Mouse (Mus musculus) neural tube, embryonic 15.5 days (tissue): ENCODE data around the gene Reln. TPM values are rescaled to one million over a fixed set of nuclear protein-coding genes. Genes with fewer than 3 reads are reported as not detected.

Experiments
- ATAC-seq: fragments of 200-750 bp; cut with Nextera tagmentation; 2 replicates; pipeline ENCODE4 v1.8.0; 2017; ENCODE audit warnings: mild to moderate bottlenecking, moderate TSS enrichment, moderate library complexity; ENCODE audit not compliant: low FRiP score
- H3K27ac ChIP-seq: fragments of 300-500 bp; sonication (generic); replicated peaks from 2 replicates; pipeline ENCODE4 v1.5.1; 2015; ENCODE audit warnings: mild to moderate bottlenecking, inconsistent platforms
- H3K27me3 ChIP-seq: fragments of 300-500 bp; sonication (generic); replicated peaks from 2 replicates; pipeline ENCODE4 v1.6.1; 2015; ENCODE audit warnings: inconsistent platforms
- H3K36me3 ChIP-seq: fragments of 300-500 bp; sonication (generic); 2 replicates; pipeline ENCODE4 v1.6.1; 2015; ENCODE audit warnings: inconsistent platforms
- H3K4me1 ChIP-seq: fragments of 300-500 bp; sonication (generic); 2 replicates; pipeline ENCODE4 v1.6.1; 2015; ENCODE audit warnings: inconsistent platforms
- H3K4me2 ChIP-seq: fragments of 300-500 bp; sonication (generic); 2 replicates; pipeline ENCODE4 v1.6.1; 2015; ENCODE audit warnings: inconsistent platforms, mild to moderate bottlenecking, moderate library complexity
- H3K4me3 ChIP-seq: fragments of 300-500 bp; sonication (generic); replicated peaks from 2 replicates; pipeline ENCODE4 v1.5.1; 2015; ENCODE audit warnings: mild to moderate bottlenecking, inconsistent platforms
- H3K9ac ChIP-seq: fragments of 300-500 bp; sonication (generic); replicated peaks from 2 replicates; pipeline ENCODE4 v1.6.1; 2015; ENCODE audit warnings: mild to moderate bottlenecking, inconsistent platforms
- H3K9me3 ChIP-seq: fragments of 300-500 bp; sonication (generic); replicated peaks from 2 replicates; pipeline ENCODE4 v1.6.1; 2016; ENCODE audit warnings: inconsistent platforms
- WGBS: fragments of 180-500 bp; shearing (Covaris S2); methylation state at CpG from one replicate; pipeline ENCODE4 v1.1.7; 2015; ENCODE audit warnings: mixed read lengths; 5-methylcytosine and 5-hydroxymethylcytosine counted together
- polyA plus RNA-seq: library from polyadenylated mRNA; unstranded; fragments of >200 nt; fragmentation: Nextera tagmentation; extraction: Ambion mirVana; gene quantifications from 2 replicates; pipeline ENCODE4 v1.2.1, GENCODE M21; 2015

Reln gene
- polyA plus RNA-seq, 1 experiment from 2014 or later = 50.0 TPM

- 88% methylated on average over 3 of the region's 3 CpGs for WGBS
- no peak overlapping the region for H3K4me2 ChIP-seq
These were observed 363.3 kb downstream of the Reln start for GRCm38 (mm10) chr5:21981216-21981615.

GRCm38 (mm10) chr5:21980544-21980943 lies 364.0 kb downstream of the Reln start:
- ATAC-seq = no peak
- Histone ChIP-seq H3K4me3 (no peak overlapping the region), H3K4me1 (no peaks in the 10 kb centered on the region), H3K27ac (no peak overlapping the region), H3K4me2 (no peak overlapping the region), H3K36me3 (no peaks in the 10 kb centered on the region), H3K27me3 (no peaks in the 10 kb centered on the region), H3K9me3 (no peaks in the 10 kb centered on the region), H3K9ac (no peak overlapping the region)
- WGBS = 89% methylated on average over 3 of the region's 3 CpGs

More at GRCm38 (mm10) chr5:21981216-21981615, 363.3 kb downstream of the Reln start:
- Histone ChIP-seq H3K9ac (no peak overlapping the region), H3K36me3 (no peaks in the 10 kb centered on the region), H3K27me3 (no peaks in the 10 kb centered on the region), H3K4me3 (no peak overlapping the region), H3K4me1 (no peaks in the 10 kb centered on the region), H3K9me3 (no peaks in the 10 kb centered on the region), H3K27ac (no peak overlapping the region)
- no peak for ATAC-seq

GRCm38 (mm10) chr5:21973266-21974010 lies 371.1 kb downstream of the Reln start:
- no peaks in the 10 kb centered on the region for H3K36me3 ChIP-seq
- H3K27me3 ChIP-seq = no peaks in the 10 kb centered on the region
- no peak overlapping the region for H3K4me2 ChIP-seq
- no peak overlapping the region for H3K27ac ChIP-seq
- no peak overlapping the region for H3K9ac ChIP-seq
- H3K4me3 ChIP-seq = no peak overlapping the region
- H3K9me3 ChIP-seq = no peaks in the 10 kb centered on the region
- WGBS = 28% methylated on average over 5 of the region's 5 CpGs
- no peaks in the 10 kb centered on the region for H3K4me1 ChIP-seq
- no peak for ATAC-seq

- 95% methylated on average over 1 of the region's 1 CpGs for WGBS
- H3K27ac ChIP-seq = no peak overlapping the region
- no peak overlapping the region for H3K4me2 ChIP-seq
- ATAC-seq = no peak
- H3K4me3 ChIP-seq = no peak overlapping the region
- no peaks in the 10 kb centered on the region for H3K36me3 ChIP-seq
- no peak overlapping the region for H3K9ac ChIP-seq
- no peaks in the 10 kb centered on the region for H3K27me3 ChIP-seq
- no peaks in the 10 kb centered on the region for H3K9me3 ChIP-seq
- H3K4me1 ChIP-seq = no peaks in the 10 kb centered on the region
These were observed 382.7 kb downstream of the Reln start for GRCm38 (mm10) chr5:21961796-21962195.

GRCm38 (mm10) chr5:21960151-21960550 lies 384.4 kb downstream of the Reln start:
- ATAC-seq = no peak
- no peak overlapping the region for H3K27ac ChIP-seq
- WGBS = 73% methylated on average over 14 of the region's 14 CpGs

GRCm38 (mm10) chr5:21957586-21957985 lies 386.9 kb downstream of the Reln start:
- 59% methylated on average over 4 of the region's 4 CpGs for WGBS
- no peaks in the 10 kb centered on the region for H3K9me3 ChIP-seq

More at GRCm38 (mm10) chr5:21960151-21960550, 384.4 kb downstream of the Reln start:
- H3K9ac ChIP-seq = no peak overlapping the region
- H3K4me1 ChIP-seq = no peaks in the 10 kb centered on the region
- H3K4me3 ChIP-seq = no peak overlapping the region
- no peaks in the 10 kb centered on the region for H3K27me3 ChIP-seq
- no peaks in the 10 kb centered on the region for H3K36me3 ChIP-seq
- H3K4me2 ChIP-seq = no peak overlapping the region
- H3K9me3 ChIP-seq = no peaks in the 10 kb centered on the region

GRCm38 (mm10) chr5:21957061-21957460 lies 387.4 kb downstream of the Reln start:
- WGBS = 70% methylated on average over 4 of the region's 4 CpGs
- no peak for ATAC-seq

More at GRCm38 (mm10) chr5:21957586-21957985, 386.9 kb downstream of the Reln start:
- Histone ChIP-seq H3K27me3 (no peaks in the 10 kb centered on the region), H3K4me2 (no peak overlapping the region), H3K4me3 (no peak overlapping the region), H3K27ac (no peak overlapping the region), H3K36me3 (no peaks in the 10 kb centered on the region), H3K4me1 (no peaks in the 10 kb centered on the region), H3K9ac (no peak overlapping the region)
- no peak for ATAC-seq

GRCm38 (mm10) chr5:21949507-21949897 lies 395.0 kb downstream of the Reln start:
- 51% methylated on average over 7 of the region's 7 CpGs for WGBS
- no peak overlapping the region for H3K4me2 ChIP-seq
- H3K4me1 ChIP-seq = no peaks in the 10 kb centered on the region
- H3K9ac ChIP-seq = no peak overlapping the region
- no peak overlapping the region for H3K27ac ChIP-seq
- no peak overlapping the region for H3K4me3 ChIP-seq
- H3K9me3 ChIP-seq = no peaks in the 10 kb centered on the region
- H3K36me3 ChIP-seq = no peaks in the 10 kb centered on the region
- no peak for ATAC-seq
- H3K27me3 ChIP-seq = no peaks in the 10 kb centered on the region

More at GRCm38 (mm10) chr5:21957061-21957460, 387.4 kb downstream of the Reln start:
- Histone ChIP-seq H3K4me1 (no peaks in the 10 kb centered on the region), H3K4me2 (no peak overlapping the region), H3K27me3 (no peaks in the 10 kb centered on the region), H3K4me3 (no peak overlapping the region), H3K9ac (no peak overlapping the region), H3K36me3 (no peaks in the 10 kb centered on the region), H3K9me3 (no peaks in the 10 kb centered on the region), H3K27ac (no peak overlapping the region)

GRCm38 (mm10) chr5:21948736-21949506 lies 395.6 kb downstream of the Reln start:
- H3K4me2 ChIP-seq = no peak overlapping the region
- no peak; the same call in 1 of the 2 replicates for ATAC-seq
- no peaks in the 10 kb centered on the region for H3K4me1 ChIP-seq
- no peak overlapping the region for H3K27ac ChIP-seq
- H3K9ac ChIP-seq = no peak overlapping the region
- no peaks in the 10 kb centered on the region for H3K9me3 ChIP-seq
- H3K4me3 ChIP-seq = no peak overlapping the region
- H3K36me3 ChIP-seq = no peaks in the 10 kb centered on the region
- H3K27me3 ChIP-seq = no peaks in the 10 kb centered on the region
- 65% methylated on average over 11 of the region's 11 CpGs for WGBS

- H3K27ac ChIP-seq = no peak overlapping the region
- 44% methylated on average over 9 of the region's 9 CpGs for WGBS
These were observed 396.7 kb downstream of the Reln start for GRCm38 (mm10) chr5:21947610-21948381.

GRCm38 (mm10) chr5:21944579-21944978 lies 399.9 kb downstream of the Reln start:
- ATAC-seq = no peak
- H3K9me3 ChIP-seq = no peaks in the 10 kb centered on the region
- no peak overlapping the region for H3K4me3 ChIP-seq
- H3K9ac ChIP-seq = no peak overlapping the region
- H3K27ac ChIP-seq = no peak overlapping the region
- 86% methylated on average over 1 of the region's 1 CpGs for WGBS
- peaks cover 4% of the 10 kb centered on the region; the same call in 1 of the 2 replicates for H3K4me1 ChIP-seq
- no peaks in the 10 kb centered on the region for H3K36me3 ChIP-seq
- no peak overlapping the region for H3K4me2 ChIP-seq
- no peaks in the 10 kb centered on the region for H3K27me3 ChIP-seq

More at GRCm38 (mm10) chr5:21947610-21948381, 396.7 kb downstream of the Reln start:
- peak; percentile 47; the same call in 1 of the 2 replicates for ATAC-seq
- Histone ChIP-seq H3K9me3 (no peaks in the 10 kb centered on the region), H3K27me3 (no peaks in the 10 kb centered on the region), H3K4me3 (no peak overlapping the region), H3K4me2 (no peak overlapping the region), H3K9ac (no peak overlapping the region), H3K36me3 (no peaks in the 10 kb centered on the region), H3K4me1 (no peaks in the 10 kb centered on the region)
